Mouse (Mus musculus) MEL (cell line): ENCODE measurements around the gene Hoxb5.

Experiments
- BHLHE40 ChIP-seq: IDR thresholded peaks from 2 replicates; pipeline ENCODE4 v1.6.1; 2012; ENCODE audit warnings: low read depth, mild to moderate bottlenecking, inconsistent platforms, low read length, improper control_type of control experiment, borderline replicate concordance
- CTCF ChIP-seq, 3 experiments: IDR thresholded peaks in 2 of 3; conservative IDR thresholded peaks in 1 of 3; 2 replicates each; pipeline ENCODE4 v1.5.1; 2011 to 2012; ENCODE audit warnings: low read length in 3 of 3, low read depth in 2 of 3, mild to moderate bottlenecking in 2 of 3, improper control_type of control experiment in 1 of 3, inconsistent platforms in 1 of 3, mixed read lengths in 1 of 3, moderate library complexity in 1 of 3; ENCODE audit not compliant: control insufficient read depth in 1 of 3, insufficient read depth in 1 of 3, poor library complexity in 1 of 3, severe bottlenecking in 1 of 3
- POLR2A ChIP-seq, 2 experiments: IDR thresholded peaks; 2 replicates each; pipeline ENCODE4 v1.6.1; 2011 to 2012; ENCODE audit warnings: low read length in 2 of 2, mild to moderate bottlenecking in 2 of 2, control low read depth in 1 of 2, improper control_type of control experiment in 1 of 2, low read depth in 1 of 2, moderate library complexity in 1 of 2; ENCODE audit not compliant: control insufficient read depth in 1 of 2, insufficient read depth in 1 of 2, poor library complexity in 1 of 2

GRCm38 (mm10) chr11:96299781-96300180 is 3.4 kb upstream of the Hoxb5 start:
- no peak for TF ChIP-seq BHLHE40
- no peak for TF ChIP-seq POLR2A (IDR thresholded peaks at IDR 0.05; ENCODE audit: control insufficient read depth in 1 of 2, insufficient read depth in 1 of 2, low read depth in 1 of 2, low read length in 2 of 2, poor library complexity in 1 of 2)
- TF ChIP-seq CTCF (IDR thresholded peaks at IDR 0.05 in 2 of 3, conservative IDR thresholded peaks at IDR 0.05 in 1 of 3; ENCODE audit: control insufficient read depth in 1 of 3, insufficient read depth in 1 of 3, low read depth in 2 of 3, low read length in 3 of 3, poor library complexity in 1 of 3, severe bottlenecking in 1 of 3): no peak
